Mouse (Mus musculus): ENCODE measurements around the gene Glis1.

Gene Glis1

DNA sequence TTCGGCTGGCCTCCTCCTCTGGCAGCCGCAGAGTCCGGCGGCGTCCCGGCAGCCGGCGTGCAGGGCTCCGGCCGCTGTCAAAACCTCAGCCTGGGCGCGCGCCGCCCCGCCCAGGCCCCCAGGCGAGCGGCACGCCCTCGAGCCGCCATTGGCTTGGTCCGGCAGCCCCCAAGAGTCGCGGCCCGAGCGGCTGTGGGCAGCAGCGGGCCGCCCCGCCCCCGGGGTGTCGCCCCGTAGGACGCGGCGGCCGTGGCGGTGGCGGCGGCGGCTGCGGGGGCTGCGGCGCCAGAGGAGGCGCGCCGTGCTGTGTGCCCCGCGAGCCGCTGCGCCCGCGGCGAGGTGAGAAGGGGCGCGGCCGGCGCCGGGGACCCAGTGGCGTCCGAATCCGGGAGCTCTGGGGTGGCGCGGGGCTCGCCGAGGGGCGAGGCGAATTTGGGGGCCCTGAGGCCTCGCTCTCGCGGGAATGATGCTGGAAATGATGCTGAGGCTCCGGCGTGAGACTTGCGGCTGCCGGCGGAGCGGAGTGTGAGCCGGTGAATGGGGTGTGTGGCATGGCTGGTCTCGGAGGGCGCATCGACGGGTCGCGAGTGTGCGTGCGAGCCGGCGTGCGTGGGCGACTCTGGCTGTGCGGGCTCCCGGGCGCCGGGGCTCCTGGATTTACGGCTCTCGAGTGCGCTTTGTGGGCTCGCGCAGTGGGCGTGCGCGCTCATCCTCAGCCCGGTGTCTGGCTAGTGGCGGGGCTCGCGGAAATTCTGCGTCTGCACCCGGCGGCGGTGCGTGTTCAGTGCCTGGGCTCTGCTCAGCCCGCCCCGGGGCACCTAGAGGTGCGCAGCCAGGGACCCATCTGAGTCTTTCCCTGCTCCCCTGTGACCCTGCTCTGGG is at the start of gene Glis1:
Gene Glis1 (plus strand): TSS at position 236 of the 882 bp plus-strand sequence.
- no peak for DNase-seq (ENCODE audit: low spot score)

DNA sequence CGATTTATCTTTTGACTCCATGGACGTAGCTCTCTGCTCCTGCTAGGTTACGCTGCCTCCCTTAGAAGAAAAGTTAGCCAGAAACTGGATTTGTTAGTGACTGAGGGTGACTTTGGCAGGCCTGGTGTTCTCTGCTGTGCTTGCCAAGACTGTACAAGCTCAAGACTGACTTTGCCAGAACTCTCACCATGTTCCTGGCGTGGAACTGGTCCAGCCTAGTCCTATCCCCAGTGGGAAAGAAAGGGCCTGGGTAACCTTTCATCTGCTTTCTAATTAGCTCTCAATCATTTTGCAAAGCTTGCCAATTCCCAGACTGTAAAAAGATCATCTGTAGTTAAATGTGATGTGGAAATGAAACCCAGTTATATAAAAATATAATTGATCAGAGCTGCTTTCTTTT is 47.4 kb upstream of the Glis1 start:
- DNase-seq (ENCODE audit: low spot score), result no peak

DNA sequence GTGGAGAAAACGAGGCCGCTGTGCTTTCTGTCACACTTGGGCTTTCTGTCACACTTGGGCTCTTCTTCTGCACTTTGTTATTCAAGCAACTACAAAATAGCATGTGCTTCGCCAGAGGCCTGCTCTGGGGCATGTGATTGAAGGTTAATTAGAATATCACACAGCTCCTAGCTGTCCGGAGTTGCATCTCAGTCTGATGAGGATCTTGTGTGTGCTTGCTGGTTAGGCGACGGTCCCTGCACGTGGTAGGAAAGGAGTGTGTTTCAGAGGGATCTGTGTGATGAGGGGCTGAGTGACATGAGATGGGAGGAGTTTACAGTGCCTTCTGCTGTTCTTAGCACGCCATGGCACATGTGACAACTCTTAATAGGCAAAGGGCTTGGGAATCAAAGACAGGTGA is 46.9 kb upstream of the Glis1 start:
- DNase-seq (ENCODE audit: low spot score), result no peak

DNA sequence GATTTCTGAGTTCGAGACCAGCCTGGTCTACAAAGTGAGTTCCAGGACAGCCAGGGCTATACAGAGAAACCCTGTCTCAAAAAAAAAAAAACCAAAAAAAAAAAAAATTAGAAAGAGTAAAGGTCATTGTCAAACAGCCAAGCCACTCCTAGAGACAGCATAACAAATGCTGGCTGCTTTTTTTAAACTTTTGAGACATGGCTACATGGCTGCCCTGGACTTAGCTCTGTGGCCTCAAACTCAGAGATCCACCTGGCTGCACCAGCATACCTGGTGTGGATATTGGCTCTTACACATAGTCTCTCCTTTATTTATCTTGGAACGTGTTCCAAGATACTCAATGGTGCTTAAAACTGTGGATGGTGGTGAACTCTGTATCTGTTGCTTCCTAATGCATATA is 46.1 kb upstream of the Glis1 start:
- DNase-seq (ENCODE audit: low spot score), result no peak

DNA sequence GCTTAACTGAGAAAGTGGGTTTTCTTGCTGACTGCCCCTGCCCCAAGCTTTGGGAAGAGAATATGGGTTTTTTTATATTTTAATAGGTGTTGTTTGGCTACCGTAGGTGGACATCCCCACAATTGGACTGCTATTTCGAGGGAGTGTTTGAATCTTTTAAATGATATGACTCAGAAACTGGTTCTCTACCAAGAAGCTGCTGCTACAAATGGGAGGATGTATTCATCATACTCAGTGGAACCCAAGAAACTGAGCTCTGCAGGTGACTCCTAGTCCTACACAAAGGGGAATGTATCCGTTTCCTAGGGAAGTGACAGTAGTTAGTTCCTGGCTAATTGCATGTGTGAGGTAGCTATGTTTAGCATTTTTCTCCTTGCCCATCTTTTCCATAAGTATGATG is 45.0 kb upstream of the Glis1 start:
- no peak for DNase-seq (ENCODE audit: low spot score)

DNA sequence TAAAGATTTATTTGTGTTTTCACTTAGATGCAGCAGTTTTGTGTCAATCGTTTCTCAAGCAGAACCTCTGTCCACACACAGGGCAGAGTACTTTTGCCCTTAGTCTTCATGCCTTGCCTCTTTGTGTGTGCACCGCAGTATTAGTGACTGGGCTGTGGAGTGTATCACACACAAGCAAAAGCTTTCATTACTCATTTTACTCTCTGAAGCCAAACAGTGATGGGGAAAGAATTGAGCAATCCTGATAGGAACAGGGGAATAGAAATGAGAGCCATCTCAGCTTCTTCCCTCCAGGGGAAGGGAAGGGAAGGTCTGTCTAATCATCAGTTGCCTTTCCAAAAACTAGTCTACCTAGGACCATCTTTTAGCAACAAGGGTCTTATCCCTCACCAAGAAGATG is 40.6 kb upstream of the Glis1 start:
- no peak for DNase-seq (ENCODE audit: low spot score)

DNA sequence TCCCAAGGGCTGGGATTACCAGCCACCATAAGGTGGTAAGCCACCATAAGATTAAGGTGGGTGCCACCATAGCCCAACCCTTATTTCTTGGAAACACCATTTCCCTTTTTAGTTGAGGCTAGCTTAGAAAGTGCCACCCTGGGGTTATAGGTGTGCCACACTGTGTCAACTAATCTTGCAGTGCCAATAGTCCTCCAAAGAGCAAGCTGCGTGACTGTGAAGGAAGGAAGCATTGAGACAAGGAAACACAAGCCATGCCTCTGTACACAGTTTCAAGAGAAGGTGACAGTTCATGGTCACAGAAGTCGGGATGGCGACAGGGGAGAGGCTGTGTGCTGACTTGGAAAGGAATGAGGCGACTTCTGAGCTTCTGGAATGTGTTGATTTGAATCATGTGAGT is 14.2 kb upstream of the Glis1 start:
- DNase-seq (ENCODE audit: low spot score), result no peak

DNA sequence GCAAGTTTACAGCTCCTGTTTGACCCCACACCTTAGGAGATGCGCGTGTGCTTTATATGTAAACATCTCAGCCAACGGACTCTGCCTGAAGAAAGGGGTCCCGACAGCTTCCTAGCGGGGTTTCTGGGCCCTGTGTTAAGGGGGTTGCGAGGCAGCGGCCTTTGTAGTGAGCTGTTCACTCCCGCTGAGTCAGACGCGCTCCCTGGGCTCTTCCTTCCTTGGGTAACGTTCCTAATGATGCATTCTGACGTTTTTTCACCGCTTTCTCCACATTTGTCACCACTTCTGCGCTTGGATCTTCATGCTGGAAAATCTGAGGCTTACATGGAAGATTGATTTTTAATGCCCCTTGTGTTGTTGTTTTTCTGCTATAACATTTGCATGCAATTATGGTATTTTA is 12.7 kb upstream of the Glis1 start:
- DNase-seq (ENCODE audit: low spot score), result no peak

DNA sequence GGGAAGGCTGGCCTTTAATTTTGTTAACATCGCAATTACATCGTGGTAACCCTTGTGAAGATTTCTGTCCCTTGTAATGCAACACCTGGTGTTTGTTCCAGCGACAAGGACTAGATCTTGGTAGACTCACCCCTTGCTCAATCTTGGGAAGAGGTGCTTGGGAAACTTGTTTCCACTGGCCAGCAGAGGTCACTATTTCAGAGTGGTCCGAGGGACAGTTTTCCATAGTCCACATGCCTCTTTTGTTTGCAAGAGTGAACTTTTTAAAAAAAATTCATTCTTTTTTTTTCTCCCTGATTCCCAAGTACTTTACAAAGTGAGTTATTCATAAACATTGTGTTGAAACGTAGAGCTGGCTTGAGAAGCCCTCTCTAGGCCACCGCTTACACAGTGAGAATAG is 12.2 kb upstream of the Glis1 start:
- no peak for DNase-seq (ENCODE audit: low spot score)

DNA sequence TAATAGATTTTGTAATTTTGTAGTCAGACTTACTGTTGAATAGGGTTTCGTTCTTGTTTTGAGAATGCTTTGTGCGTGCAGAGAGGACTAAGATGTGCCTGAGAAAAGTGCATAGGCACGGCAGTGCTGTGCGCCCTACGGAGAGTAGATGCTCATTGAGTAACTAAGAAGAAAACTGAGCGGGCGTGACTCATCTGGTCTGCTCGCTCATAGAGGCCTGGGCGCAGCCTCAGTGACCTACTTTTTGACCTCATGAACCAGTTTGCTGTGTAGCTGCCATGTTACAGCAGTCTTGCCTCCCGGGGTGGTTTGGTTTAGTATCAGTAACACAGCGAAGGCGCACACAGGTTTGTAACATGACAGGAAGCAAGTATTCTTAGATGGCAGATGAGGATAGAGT is 8.8 kb upstream of the Glis1 start:
- DNase-seq (ENCODE audit: low spot score), result no peak

DNA sequence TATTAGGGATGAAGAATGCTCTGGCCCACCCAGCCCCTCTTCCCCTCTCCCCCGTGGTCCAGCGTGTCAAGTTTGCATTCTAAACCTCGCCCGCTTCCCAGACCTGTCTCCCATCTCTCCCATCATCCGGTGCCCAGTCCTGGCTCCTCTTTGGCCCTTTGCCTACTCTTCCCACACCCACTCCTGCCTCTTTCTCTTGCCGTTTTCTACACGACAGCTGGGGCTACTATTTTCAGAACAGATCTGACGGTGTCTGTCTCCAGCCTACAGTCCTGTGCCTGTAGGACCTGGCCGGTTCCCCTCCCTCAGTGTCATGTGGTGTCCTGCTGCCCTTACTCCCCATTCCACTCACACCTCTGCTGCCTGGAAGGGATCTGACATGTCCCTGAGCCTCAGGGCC is 7.8 kb upstream of the Glis1 start:
- DNase-seq (ENCODE audit: low spot score), result no peak

DNA sequence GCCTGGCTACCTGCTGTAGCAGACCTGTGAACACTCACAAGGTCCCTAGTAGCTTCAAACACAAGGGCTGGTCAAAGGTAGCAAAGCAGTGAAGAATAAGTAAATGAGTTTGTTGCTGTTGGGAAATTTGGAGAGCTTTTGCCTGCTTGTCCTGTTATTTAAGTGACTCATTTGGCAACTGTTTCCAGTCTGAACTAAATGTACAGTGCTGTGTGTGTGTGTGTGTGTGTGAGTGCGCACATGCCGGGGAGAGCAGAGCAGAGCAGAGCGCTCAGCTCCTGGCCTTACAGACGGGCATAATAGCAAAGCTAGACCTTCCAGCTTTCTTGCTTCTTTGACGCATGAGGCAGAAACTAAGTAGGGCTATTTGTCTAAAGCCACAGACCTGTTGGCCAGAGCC is 1.7 kb upstream of the Glis1 start:
- DNase-seq (ENCODE audit: low spot score), result no peak

DNA sequence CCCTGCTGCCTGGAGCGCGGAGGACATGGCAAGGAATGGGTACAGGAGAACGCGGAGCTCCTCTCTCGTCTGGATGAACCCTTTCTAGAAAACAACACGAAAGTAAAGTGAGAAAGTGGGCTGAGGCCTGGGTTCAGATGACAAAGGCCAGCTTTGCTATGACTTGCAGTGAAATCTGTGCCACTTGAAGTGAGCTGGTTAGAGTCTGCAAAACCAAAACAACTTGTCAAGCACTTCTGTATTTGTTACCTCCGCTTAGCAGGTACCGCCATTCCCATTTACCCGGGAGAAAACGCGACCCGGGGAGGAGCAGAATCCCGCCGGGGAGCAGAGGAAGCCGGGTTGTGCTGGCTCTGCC is 414 bp upstream of the Glis1 start:
- no peak for DNase-seq (ENCODE audit: low spot score)

DNA sequence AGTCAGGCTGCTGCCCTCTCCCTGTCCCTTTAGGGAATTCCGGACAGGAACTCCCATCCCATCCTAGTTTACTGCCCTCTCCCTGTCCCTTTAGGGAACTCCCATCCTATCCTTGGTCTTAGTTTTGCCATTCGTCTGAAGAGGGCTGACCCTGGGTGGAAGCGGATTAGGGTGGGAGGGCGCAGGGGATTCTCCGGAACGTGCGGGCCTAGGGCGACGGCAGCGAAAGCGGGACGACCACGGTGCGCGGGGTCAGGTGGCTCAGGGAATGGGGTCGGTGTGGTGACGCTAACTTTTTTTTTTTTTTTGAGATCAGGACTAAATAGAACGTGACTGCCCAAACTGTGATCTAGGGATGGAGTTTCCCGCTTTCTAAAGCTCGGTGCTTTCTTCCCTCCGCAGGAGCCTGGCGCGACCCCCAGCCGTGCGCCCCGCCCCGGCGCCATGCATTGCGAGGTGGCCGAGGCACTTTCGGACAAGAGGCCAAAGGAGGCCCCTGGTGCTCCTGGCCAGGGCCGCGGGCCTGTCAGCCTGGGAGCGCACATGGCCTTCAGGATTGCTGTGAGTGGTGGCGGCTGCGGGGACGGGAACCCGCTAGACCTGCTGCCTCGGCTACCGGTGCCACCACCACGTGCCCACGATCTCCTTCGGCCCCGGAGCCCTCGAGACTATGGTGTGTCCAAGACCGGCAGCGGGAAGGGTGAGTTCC is 1.0 kb downstream of the Glis1 start:
- DNase-seq (ENCODE audit: low spot score), result no peak

DNA sequence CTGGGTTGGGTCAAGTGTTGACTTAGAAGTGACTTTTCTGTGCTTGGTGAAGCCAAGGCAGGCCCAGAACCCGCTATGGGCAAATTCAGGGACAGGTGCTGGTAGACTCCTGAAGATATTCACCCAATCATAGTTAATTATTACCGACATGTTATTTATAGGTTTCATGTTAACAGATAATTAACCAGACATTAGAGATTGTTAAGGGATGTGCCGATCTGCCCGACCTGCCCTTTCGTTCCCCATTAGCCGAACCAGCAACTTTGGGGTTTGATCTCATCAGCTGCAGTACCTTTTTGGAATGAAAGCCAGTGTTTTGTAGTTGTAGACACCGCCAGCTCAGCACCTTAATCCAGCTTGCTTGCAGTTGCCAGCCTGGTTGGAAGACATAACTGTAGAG is 2.1 kb downstream of the Glis1 start:
- DNase-seq (ENCODE audit: low spot score), result no peak

DNA sequence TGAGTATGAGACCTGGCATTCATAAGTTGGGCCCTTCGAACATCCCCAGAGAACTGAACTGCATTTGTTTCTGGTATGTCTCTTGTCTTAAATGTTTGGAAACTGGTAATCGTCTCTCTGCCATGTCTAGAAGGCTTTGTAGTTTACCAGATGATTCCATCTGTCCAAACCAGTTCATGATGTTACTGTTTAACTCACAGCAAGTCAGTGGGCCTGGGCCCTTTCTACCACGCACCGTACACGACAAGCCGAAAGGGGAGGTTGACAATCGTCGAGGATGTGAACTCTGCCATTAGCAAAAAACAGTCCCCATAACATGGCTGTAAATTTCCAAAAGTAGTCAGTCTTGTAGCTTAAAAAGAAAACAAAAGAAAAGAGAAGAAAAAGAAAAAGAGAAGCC is 4.3 kb downstream of the Glis1 start:
- DNase-seq (ENCODE audit: low spot score), result no peak

DNA sequence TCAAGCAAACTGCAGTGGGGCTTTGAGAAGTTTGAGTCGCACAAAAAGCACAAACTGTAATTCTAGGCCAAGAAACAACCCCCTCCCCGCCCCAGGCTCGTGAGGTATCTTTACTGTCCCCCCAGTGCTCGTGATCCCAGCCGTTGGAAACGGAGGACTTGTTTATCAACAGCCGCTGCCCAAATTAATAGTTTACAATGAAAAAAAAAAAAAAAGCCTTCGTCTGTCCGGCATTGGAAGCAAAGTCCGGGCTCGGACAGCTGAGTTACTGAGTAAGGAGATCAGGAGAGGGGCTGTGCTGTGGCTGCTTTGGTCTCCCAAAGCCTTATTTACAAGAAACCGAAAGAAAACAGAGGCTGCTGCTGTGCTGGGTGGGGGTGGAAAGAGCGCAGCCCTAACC is 5.9 kb downstream of the Glis1 start:
- no peak for DNase-seq (ENCODE audit: low spot score)

DNA sequence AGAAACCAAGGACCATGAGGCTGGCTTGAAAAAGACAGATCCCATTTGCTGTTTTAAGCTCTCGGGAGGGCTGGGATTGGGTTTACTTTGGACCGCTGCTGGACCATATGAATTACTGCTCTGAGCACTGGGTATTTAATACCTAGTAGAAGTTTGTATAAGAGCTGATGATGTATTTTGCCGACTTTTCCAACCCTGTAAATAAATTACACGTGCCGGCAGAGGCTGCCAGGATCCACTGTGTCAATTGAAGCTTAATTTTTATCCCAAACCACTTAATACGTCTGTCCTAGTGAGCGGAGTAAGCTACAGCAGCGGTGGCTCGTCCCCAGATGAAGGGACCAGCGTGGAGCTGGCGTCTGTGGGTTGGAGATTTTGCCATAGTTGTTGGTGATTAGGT is 7.9 kb downstream of the Glis1 start:
- no peak for DNase-seq (ENCODE audit: low spot score)

DNA sequence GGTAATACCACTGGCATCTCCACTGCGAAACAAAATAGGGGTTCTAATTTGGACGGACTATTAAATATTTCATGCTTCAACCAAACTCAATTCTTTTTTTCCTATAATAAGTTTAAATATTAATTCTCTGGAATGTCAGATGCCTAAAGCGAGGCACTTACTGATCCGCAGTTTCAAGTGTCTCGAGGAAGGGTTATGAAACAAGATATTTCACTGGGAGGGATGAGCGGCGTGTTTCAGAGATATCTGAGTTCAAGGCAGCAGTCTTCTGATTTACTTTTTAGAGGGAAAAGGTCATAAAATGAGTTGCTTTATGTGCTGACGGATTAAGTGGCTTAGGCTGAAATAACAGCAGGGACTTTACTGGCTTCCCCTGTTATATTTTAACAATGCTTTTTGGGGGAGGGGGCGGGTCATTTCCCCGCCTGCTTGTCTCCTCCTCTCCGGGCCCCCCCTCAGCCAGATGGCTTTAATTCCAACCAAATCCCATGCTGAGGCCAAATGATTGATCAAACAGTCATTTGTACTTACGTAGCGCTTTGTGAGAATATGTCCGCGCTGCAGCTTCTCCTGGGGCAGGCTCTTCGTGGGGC is 8.6 kb downstream of the Glis1 start:
- DNase-seq (ENCODE audit: low spot score), result no peak

DNA sequence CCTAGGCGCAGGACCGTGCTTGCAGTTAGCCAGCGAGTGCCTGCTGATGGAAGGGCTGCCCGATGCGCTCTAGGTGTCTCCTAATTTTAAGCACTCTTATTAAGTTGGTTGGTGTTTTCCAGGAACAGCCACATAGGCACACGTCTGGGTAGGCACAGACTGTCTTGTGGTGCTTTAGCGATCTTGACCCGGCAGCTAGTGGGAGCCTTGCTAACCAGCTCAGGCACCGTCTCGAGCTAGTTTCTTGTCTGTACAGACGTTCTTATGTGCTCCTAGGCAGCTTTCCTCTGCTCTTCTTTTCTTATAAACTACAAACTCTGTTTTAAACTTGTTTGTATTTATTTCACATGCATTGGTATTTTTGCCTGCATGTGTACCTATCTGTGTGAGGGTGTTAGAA is 9.2 kb downstream of the Glis1 start:
- DNase-seq (ENCODE audit: low spot score), result no peak

DNA sequence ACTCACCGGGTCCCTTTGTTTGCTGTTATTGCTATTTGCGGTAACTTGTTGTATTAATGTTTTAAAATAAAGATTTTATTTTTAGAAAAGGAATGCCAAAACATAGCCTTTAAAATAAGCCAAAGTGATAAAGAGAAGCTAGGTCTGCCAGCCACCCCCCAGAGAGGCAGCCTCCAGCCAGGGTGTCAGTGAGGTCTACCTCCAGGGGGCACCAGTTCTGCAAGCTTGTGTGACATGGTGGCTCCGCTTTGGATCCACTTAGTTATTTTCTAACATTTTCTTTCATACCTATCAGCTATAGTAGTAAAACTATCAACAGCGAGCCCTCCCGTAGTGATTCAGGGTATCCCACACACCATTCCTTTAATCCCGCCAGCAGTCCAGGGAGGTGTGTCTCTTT is 14.1 kb downstream of the Glis1 start:
- no peak for DNase-seq (ENCODE audit: low spot score)

DNA sequence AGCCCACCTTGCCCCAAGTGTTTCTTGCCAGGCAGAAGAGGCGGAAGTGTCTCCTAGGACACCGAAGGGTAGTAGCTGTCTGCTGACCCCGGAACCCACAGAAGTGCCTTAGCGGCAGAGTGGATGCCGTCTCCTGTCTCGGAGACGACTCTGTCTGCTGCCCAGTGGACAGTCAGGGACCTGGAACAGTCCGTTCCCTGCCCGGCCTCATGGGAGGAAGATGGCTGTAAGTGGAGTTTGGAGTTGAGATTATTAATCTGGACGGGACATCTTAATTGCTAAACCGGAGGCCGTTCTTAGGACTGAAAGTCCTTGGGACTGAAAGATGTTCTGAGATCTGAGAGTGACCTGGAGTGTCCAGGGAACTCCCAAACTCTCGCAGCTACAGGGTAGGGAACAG is 15.1 kb downstream of the Glis1 start:
- no peak for DNase-seq (ENCODE audit: low spot score)

DNA sequence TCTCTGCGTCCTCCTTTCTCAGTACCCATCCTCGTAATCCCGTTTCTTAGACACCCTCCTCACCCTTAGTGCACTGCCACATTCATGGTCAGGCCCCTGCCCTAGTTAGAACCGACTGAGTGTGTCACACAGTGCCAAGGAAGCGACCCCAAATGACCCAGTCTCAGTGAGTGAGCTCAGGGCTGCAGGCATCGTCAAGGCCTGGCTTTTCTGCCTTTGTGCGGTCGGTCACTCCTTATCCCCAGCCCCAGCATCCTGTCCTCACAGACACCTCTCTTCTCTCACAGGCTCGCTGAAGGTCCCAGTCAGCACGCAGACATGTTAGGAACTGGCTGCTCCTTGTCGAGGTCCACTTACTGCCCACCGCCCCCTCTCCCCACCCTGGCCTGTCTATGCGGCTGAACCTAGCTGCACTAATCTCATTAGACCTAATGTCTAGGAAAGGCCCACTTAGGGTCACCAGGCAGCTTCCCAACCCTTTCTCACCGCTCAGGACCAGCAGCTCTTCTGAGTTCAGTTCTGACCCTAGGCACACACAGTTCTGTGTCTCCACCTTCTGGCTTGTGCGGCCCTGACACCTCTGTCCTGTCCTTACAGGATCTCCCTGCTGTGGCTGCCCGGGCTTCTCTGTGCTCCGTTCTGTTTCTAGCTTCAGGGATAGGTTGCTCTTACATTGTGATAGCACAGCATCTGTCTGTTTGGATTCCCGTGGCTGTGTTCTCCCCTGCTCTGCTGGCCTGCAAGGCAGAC is 18.1 kb downstream of the Glis1 start:
- no peak for DNase-seq (ENCODE audit: low spot score)

Measured in urinary bladder, postnatal 10 days (tissue).